Mouse (Mus musculus) A20 (cell line): Measurements from ENCODE around the gene Pnpla5.

ENCODE experiments used
- DNase-seq: peaks from one replicate; pipeline ENCODE4 v3.0.0-alpha.2; 2011; ENCODE audit warnings: low read depth, low spot score

The Pnpla5 gene

DNA sequence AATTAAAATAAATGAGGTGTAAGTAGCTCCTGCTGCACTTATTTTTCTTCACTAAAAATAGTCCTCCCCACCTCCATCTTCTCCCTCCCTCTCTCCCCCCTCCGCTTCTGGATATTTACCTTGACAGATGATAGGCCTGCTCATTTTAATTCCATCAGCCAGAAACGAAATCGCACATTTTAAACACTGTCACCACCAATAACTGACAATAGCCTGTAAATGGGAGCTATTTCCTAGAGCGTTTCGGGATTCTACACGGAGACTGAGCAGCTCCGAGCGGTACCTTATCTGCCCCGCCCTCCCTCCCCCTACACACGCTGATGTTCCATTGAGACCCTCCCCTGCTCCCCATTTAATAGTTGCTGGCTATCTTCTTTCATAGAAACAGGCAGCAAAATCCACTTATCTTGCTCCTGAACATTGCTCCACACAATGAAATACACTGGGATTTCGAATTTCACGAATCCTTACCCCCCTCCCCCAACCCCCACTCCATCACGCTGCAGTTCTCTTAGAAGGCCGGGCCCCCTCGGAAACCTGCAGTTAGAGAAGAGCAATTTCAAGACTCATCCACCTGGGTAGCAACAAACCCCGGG, 53.4 kb downstream of the Pnpla5 start:
- no peak for DNase-seq

DNA sequence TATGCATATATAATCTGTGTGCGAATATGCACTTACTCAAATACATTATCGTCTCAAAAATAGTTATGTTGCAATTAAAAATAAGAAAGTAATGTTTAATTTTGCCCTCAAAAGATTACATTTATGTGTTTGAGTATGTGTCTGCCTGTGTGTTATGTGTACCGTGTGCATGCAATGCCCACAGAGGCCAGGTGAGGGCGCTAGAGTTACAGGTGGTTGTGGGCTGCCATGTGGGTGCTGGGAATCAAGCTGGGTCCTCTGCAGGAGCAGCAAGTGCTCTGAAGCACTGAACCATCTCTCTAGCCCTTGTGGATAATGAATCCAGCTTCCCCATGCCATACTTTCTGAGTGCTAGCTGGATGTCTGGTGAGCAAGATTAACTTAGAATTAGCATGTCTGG, 57.3 kb downstream of the Pnpla5 start:
- no peak for DNase-seq

DNA sequence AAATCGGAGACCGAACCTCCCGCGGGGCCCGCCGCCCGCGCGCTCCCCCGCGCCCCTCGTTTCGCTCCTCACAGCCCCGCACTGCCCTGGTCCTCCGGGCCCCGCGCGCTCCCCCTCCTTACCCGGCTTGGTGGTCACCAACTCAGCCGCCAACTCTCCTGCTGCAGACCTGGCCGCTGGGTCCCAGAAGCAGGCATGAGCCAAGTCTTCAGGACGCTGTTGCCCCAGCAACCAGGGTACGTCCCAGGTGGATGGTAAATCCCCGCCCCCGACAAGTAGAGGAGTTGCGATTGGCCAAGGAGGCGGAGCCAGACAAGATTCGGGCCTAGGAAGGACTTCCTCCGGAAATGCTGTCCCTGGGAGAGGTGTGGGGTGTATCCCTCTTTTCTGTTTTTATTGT, 57.8 kb downstream of the Pnpla5 start, which contains the start of gene Efcab6:
Efcab6 (minus strand) TSS at position 240 of the 400 bp plus-strand sequence.
- DNase-seq = no peak
